Mouse (Mus musculus) frontal cortex, adult 2 months (tissue): ENCODE results near the gene Crispld2. TPM values are rescaled to one million over a fixed set of nuclear protein-coding genes. Genes with fewer than 3 reads are reported as not detected.

ENCODE experiments used
- polyA plus RNA-seq: library from polyadenylated mRNA; depleted of rRNA; stranded (reverse); fragments of >200 nt; gene quantifications from 2 replicates; pipeline ENCODE4 v1.2.3, GENCODE M21; 2012; rRNA removed

The Crispld2 gene
- polyA plus RNA-seq, 1 experiment: 4.0 TPM

Other genes with a start within 250 kb of the Crispld2 start
- gene Tldc1, start 214.0 kb upstream of the Crispld2 start, polyA plus RNA-seq: 12.1 and 12.7 TPM in 2 replicates
- gene Cotl1, start 151.9 kb upstream of the Crispld2 start, polyA plus RNA-seq: 108 and 119 TPM in 2 replicates
- 9.5 and 10.2 TPM in 2 replicates for gene Klhl36, start 130.2 kb upstream of the Crispld2 start, polyA plus RNA-seq
- 86.8 and 98.2 TPM in 2 replicates for gene Usp10, start 82.1 kb upstream of the Crispld2 start, polyA plus RNA-seq
- 15.5 and 22.2 TPM in 2 replicates for gene Gm20388, start 81.6 kb upstream of the Crispld2 start, polyA plus RNA-seq
- gene Zdhhc7, start 109.0 kb downstream of the Crispld2 start, polyA plus RNA-seq: 33.5 and 36.6 TPM in 2 replicates
- gene 6430548M08Rik, start 121.7 kb downstream of the Crispld2 start, polyA plus RNA-seq: 202 and 212 TPM in 2 replicates
- gene Fam92b, start 185.0 kb downstream of the Crispld2 start, polyA plus RNA-seq: 1.1 and 1.2 TPM in 2 replicates
- 56.7 and 57.1 TPM in 2 replicates for gene Gse1, start 236.0 kb downstream of the Crispld2 start, polyA plus RNA-seq